Mouse (Mus musculus) forebrain, embryonic 12.5 days (tissue): ENCODE measurements around the gene Tfb2m. TPM values are rescaled to one million over a fixed set of nuclear protein-coding genes. Genes with fewer than 3 reads are reported as not detected.
A peak's percentile ranks its signal among the peaks of the same experiment; 100 is the strongest.

Source experiments
- ATAC-seq: fragments of 200-750 bp; cut with Nextera tagmentation; 2 replicates; pipeline ENCODE4 v1.8.0; 2017; ENCODE audit warnings: moderate TSS enrichment; ENCODE audit not compliant: low FRiP score
- H3K27ac ChIP-seq: fragments of 300-500 bp; sonication (generic); 2 replicates; pipeline ENCODE4 v1.5.1; 2016; ENCODE audit warnings: mild to moderate bottlenecking
- H3K27me3 ChIP-seq: fragments of 300-500 bp; sonication (generic); 2 replicates; pipeline ENCODE4 v1.6.1; 2016; ENCODE audit warnings: mild to moderate bottlenecking
- H3K36me3 ChIP-seq: fragments of 300-500 bp; sonication (generic); replicated peaks from 2 replicates; pipeline ENCODE4 v1.6.1; 2016; ENCODE audit warnings: mild to moderate bottlenecking
- H3K4me1 ChIP-seq: fragments of 300-500 bp; sonication (generic); 2 replicates; pipeline ENCODE4 v1.6.1; 2016
- H3K4me2 ChIP-seq: fragments of 300-500 bp; sonication (generic); 2 replicates; pipeline ENCODE4 v1.6.1; 2016; ENCODE audit warnings: mild to moderate bottlenecking, moderate library complexity
- H3K4me3 ChIP-seq: fragments of 300-500 bp; sonication (generic); replicated peaks from 2 replicates; pipeline ENCODE4 v1.5.1; 2016; ENCODE audit warnings: mild to moderate bottlenecking
- H3K9ac ChIP-seq: fragments of 300-500 bp; sonication (generic); 2 replicates; pipeline ENCODE4 v1.6.1; 2016; ENCODE audit warnings: mild to moderate bottlenecking
- H3K9me3 ChIP-seq: fragments of 300-500 bp; sonication (generic); 2 replicates; pipeline ENCODE4 v1.6.1; 2016
- WGBS: fragments of 180-500 bp; shearing (Covaris S2); methylation state at CpG from one replicate; pipeline ENCODE4 v1.1.7; 2016; 5-methylcytosine and 5-hydroxymethylcytosine counted together
- polyA plus RNA-seq: library from polyadenylated mRNA; unstranded; fragments of >200 nt; fragmentation: Nextera tagmentation; extraction: Ambion mirVana; gene quantifications from 2 replicates; pipeline ENCODE4 v1.2.1, GENCODE M21; 2016

Gene Tfb2m
- polyA plus RNA-seq, 1 experiment from 2014 or later = 33.7 TPM

GRCm38 (mm10) chr1:179517713-179518465 lies 28.2 kb downstream of the Tfb2m start, which contains the start of gene Smyd3:
Gene Smyd3 (minus strand): TSS chr1:179518041.
- no peaks in the 10 kb centered on the region for H3K36me3 ChIP-seq
- WGBS = 6% methylated on average over 39 of the region's 39 CpGs
- peaks cover 10% of the 10 kb centered on the region for H3K4me1 ChIP-seq
- peak within 1 kb of the TSS; percentile 72 for H3K4me3 ChIP-seq
- peak; percentile 90 for ATAC-seq
- H3K9me3 ChIP-seq = no peaks in the 10 kb centered on the region
- peak within 1 kb of the TSS; percentile 25; the same call in 1 of the 2 replicates for H3K27ac ChIP-seq
- peak within 1 kb of the TSS; percentile 75 for H3K9ac ChIP-seq
- no peaks in the 10 kb centered on the region for H3K27me3 ChIP-seq
- peak within 1 kb of the TSS; percentile 99 for H3K4me2 ChIP-seq

GRCm38 (mm10) chr1:179516941-179517712 lies 28.9 kb downstream of the Tfb2m start:
- H3K4me2 ChIP-seq = peak overlapping the region; percentile 99
- H3K4me3 ChIP-seq = peak overlapping the region; percentile 72
- peak overlapping the region; percentile 75 for H3K9ac ChIP-seq
- WGBS = under 1% methylated on average over 21 of the region's 21 CpGs
- H3K36me3 ChIP-seq = no peaks in the 10 kb centered on the region
- H3K27ac ChIP-seq = peak overlapping the region; percentile 25; the same call in 1 of the 2 replicates
- peaks cover 10% of the 10 kb centered on the region for H3K4me1 ChIP-seq
- H3K27me3 ChIP-seq = no peaks in the 10 kb centered on the region
- peak; percentile 69 for ATAC-seq
- H3K9me3 ChIP-seq = no peaks in the 10 kb centered on the region

- Histone ChIP-seq H3K36me3 (no peaks in the 10 kb centered on the region), H3K4me2 (no peak overlapping the region), H3K27me3 (no peaks in the 10 kb centered on the region), H3K4me3 (no peak overlapping the region), H3K9me3 (no peaks in the 10 kb centered on the region), H3K4me1 (peaks cover 7% of the 10 kb centered on the region), H3K9ac (no peak overlapping the region), H3K27ac (no peak overlapping the region)
- 88% methylated on average over 7 of the region's 7 CpGs for WGBS
- no peak for ATAC-seq
These were observed 34.2 kb downstream of the Tfb2m start for GRCm38 (mm10) chr1:179511895-179512294.

- H3K36me3 ChIP-seq = no peaks in the 10 kb centered on the region
- WGBS = 82% methylated on average over 13 of the region's 13 CpGs
These were observed 35.3 kb downstream of the Tfb2m start for GRCm38 (mm10) chr1:179510546-179511340.

GRCm38 (mm10) chr1:179506530-179507315 lies 39.3 kb downstream of the Tfb2m start:
- peak; percentile 39; the same call in 1 of the 2 replicates for ATAC-seq
- H3K27me3 ChIP-seq = no peaks in the 10 kb centered on the region
- no peak overlapping the region for H3K27ac ChIP-seq
- H3K36me3 ChIP-seq = no peaks in the 10 kb centered on the region
- H3K4me3 ChIP-seq = no peak overlapping the region
- no peak overlapping the region for H3K9ac ChIP-seq
- H3K9me3 ChIP-seq = no peaks in the 10 kb centered on the region
- H3K4me2 ChIP-seq = no peak overlapping the region
- 65% methylated on average over 9 of the region's 9 CpGs for WGBS
- H3K4me1 ChIP-seq = no peaks in the 10 kb centered on the region

More at GRCm38 (mm10) chr1:179510546-179511340, 35.3 kb downstream of the Tfb2m start:
- Histone ChIP-seq H3K4me2 (no peak overlapping the region), H3K27ac (no peak overlapping the region), H3K9me3 (no peaks in the 10 kb centered on the region), H3K27me3 (no peaks in the 10 kb centered on the region), H3K9ac (no peak overlapping the region), H3K4me1 (no peaks in the 10 kb centered on the region), H3K4me3 (no peak overlapping the region)
- no peak for ATAC-seq

DNA sequence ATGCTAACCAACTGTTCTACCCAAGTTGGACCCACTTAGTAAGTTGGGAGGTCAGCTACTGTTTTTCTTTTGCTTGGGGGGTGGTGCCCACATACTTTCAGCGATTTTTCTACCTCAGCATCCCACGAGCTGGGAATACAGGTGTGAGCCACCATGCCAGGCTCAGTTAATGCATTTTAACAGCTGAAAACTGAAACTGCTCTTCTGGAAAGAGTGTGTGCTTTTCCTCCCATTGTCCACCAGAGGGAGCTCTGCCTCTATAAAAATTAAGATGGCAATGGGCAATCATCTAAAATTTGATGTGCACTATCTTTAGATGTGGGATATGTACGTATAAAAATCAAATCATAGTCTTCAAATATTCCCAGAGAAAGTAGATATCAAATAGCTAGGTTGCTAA lies 43.5 kb downstream of the Tfb2m start:
- no peak overlapping the region for H3K9ac ChIP-seq
- no peak overlapping the region for H3K4me3 ChIP-seq
- H3K27ac ChIP-seq = no peak overlapping the region
- H3K27me3 ChIP-seq = no peaks in the 10 kb centered on the region
- no peaks in the 10 kb centered on the region for H3K9me3 ChIP-seq
- 26% methylated on average over 3 of the region's 3 CpGs for WGBS
- H3K4me2 ChIP-seq = no peak overlapping the region
- no peak for ATAC-seq
- no peaks in the 10 kb centered on the region for H3K36me3 ChIP-seq
- no peaks in the 10 kb centered on the region for H3K4me1 ChIP-seq

DNA sequence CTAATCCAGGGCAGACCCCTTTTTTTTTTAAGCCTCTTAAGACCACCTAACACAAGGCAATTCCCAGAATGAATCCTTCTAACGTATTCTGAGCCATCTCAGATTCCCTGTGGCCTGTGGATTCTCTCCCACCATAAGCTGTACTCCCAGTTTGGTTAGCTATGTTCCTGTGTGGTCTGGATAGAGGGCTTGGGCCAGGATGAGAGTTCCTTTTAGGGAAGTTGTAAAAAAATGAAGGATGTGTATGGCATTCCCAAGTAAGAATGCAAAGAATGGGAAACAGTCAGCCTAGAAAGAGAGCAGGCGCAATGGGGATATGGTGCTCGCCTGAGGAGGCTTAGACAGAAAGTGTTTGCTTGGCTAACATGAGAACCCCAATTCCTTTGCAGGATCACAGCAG lies 46.8 kb downstream of the Tfb2m start:
- Histone ChIP-seq H3K9ac (no peak overlapping the region), H3K27me3 (no peaks in the 10 kb centered on the region), H3K9me3 (no peaks in the 10 kb centered on the region), H3K27ac (no peak overlapping the region), H3K4me2 (no peak overlapping the region), H3K4me3 (no peak overlapping the region), H3K4me1 (no peaks in the 10 kb centered on the region), H3K36me3 (no peaks in the 10 kb centered on the region)
- WGBS = 82% methylated on average over 3 of the region's 3 CpGs
- ATAC-seq = no peak

GRCm38 (mm10) chr1:179492908-179493307 lies 53.2 kb downstream of the Tfb2m start:
- Histone ChIP-seq H3K9me3 (no peaks in the 10 kb centered on the region), H3K27me3 (no peaks in the 10 kb centered on the region), H3K27ac (no peak overlapping the region), H3K4me2 (no peak overlapping the region), H3K9ac (no peak overlapping the region), H3K4me3 (no peak overlapping the region), H3K36me3 (no peaks in the 10 kb centered on the region), H3K4me1 (no peaks in the 10 kb centered on the region)
- no peak for ATAC-seq
- 87% methylated on average over 5 of the region's 5 CpGs for WGBS

DNA sequence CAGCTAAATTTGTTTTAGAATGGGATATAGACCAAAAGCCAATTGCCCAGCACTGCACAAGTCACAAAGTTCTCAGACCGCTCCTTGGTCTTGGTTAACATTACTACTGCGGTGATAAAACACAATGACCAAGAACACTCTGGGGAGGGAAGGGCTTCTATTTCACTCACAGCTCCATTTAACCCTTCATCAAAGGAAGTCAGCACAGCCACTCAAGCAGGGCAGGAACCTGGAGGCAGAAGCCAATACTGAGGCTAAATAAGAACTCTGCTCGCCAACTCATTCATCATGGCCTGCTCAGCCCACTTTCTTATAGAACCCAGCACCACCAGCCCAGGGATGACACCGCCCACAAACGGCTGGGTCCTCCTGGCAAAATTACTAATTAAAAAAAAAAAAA lies 57.5 kb downstream of the Tfb2m start:
- no peaks in the 10 kb centered on the region for H3K9me3 ChIP-seq
- no peak for ATAC-seq
- no peaks in the 10 kb centered on the region for H3K27me3 ChIP-seq
- no peak overlapping the region for H3K9ac ChIP-seq
- no peak overlapping the region for H3K27ac ChIP-seq
- H3K36me3 ChIP-seq = no peaks in the 10 kb centered on the region
- H3K4me3 ChIP-seq = no peak overlapping the region
- peaks cover 8% of the 10 kb centered on the region; the same call in 1 of the 2 replicates for H3K4me1 ChIP-seq
- H3K4me2 ChIP-seq = no peak overlapping the region
- 94% methylated on average over 5 of the region's 5 CpGs for WGBS

DNA sequence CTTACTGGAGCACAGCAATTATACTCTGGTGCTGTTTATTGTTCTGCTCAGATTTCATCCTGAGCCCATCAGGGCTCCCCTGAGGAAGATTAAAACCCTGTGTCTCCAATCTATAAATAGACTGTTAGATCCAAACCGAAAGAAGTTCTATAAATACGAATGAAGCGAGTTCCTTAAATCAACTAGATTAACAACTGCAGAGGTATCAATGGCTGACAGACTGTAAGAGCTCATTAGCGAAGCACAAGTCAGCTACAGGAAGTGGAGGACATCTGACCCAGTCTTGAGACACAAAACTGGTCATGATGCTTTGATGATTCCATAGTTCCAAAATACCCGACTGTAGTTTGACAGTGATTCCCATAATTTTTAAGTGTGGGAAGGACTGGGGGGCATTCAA lies 58.1 kb downstream of the Tfb2m start:
- 79% methylated on average over 5 of the region's 5 CpGs for WGBS
- Histone ChIP-seq H3K4me1 (peaks cover 8% of the 10 kb centered on the region; the same call in 1 of the 2 replicates), H3K9me3 (no peaks in the 10 kb centered on the region), H3K36me3 (no peaks in the 10 kb centered on the region), H3K27ac (no peak overlapping the region), H3K4me2 (no peak overlapping the region), H3K4me3 (no peak overlapping the region), H3K9ac (no peak overlapping the region), H3K27me3 (no peaks in the 10 kb centered on the region)
- no peak for ATAC-seq

GRCm38 (mm10) chr1:179487238-179487637 lies 58.8 kb downstream of the Tfb2m start:
- Histone ChIP-seq H3K9ac (no peak overlapping the region), H3K27ac (no peak overlapping the region), H3K36me3 (no peaks in the 10 kb centered on the region), H3K4me2 (no peak overlapping the region), H3K4me3 (no peak overlapping the region), H3K27me3 (no peaks in the 10 kb centered on the region), H3K4me1 (peaks cover 8% of the 10 kb centered on the region; the same call in 1 of the 2 replicates), H3K9me3 (no peaks in the 10 kb centered on the region)
- no peak for ATAC-seq
- WGBS = 87% methylated on average over 2 of the region's 2 CpGs
